Mouse (Mus musculus) myocyte (in vitro differentiated cells): ENCODE measurements around the gene Prss57. TPM values are rescaled to one million over a fixed set of nuclear protein-coding genes. Genes with fewer than 3 reads are reported as not detected.

ENCODE experiments used
- H3K27me3 ChIP-seq: one replicate; pipeline ENCODE4 v1.6.1; 2011; ENCODE audit not compliant: control insufficient read depth, insufficient read depth, insufficient read length
- H3K36me3 ChIP-seq: one replicate; pipeline ENCODE4 v1.6.1; 2011; ENCODE audit not compliant: control insufficient read depth, insufficient read depth
- H3K4me2 ChIP-seq: one replicate; pipeline ENCODE4 v1.6.1; 2011; ENCODE audit warnings: low read depth, control low read depth
- H3K4me3 ChIP-seq: one replicate; pipeline ENCODE4 v1.5.1; 2011; ENCODE audit warnings: mild to moderate bottlenecking, control low read depth, moderate library complexity
- H3K79me2 ChIP-seq: one replicate; pipeline ENCODE4 v1.6.1; 2011; ENCODE audit not compliant: control insufficient read depth, insufficient read depth
- H3ac ChIP-seq: one replicate; pipeline ENCODE4 v1.6.1; 2011; ENCODE audit not compliant: control insufficient read depth, insufficient read length
- CEBPB ChIP-seq: IDR thresholded peaks from 2 replicates; pipeline ENCODE4 v1.6.1; 2011; ENCODE audit warnings: mild to moderate bottlenecking, moderate library complexity; ENCODE audit not compliant: poor library complexity, insufficient read depth, severe bottlenecking
- E2F4 ChIP-seq: IDR thresholded peaks from one replicate; pipeline ENCODE4 v1.6.1; 2011; ENCODE audit warnings: mild to moderate bottlenecking, control low read depth, moderate library complexity; ENCODE audit not compliant: insufficient read depth
- MAX ChIP-seq: IDR thresholded peaks from one replicate; pipeline ENCODE4 v1.6.1; 2011; ENCODE audit warnings: low read depth, mild to moderate bottlenecking, control low read depth
- MYOD1 ChIP-seq, 3 experiments: IDR thresholded peaks; one replicate each; pipeline ENCODE4 v1.6.1; 2011; ENCODE audit warnings: control low read depth in 2 of 3, low read depth in 2 of 3, mild to moderate bottlenecking in 2 of 3, moderate library complexity in 1 of 3; ENCODE audit not compliant: insufficient read length in 2 of 3, control insufficient read depth in 1 of 3
- MYOG ChIP-seq, 3 experiments: IDR thresholded peaks; one replicate each; pipeline ENCODE4 v1.6.1; 2011; ENCODE audit warnings: control low read depth in 2 of 3, low read depth in 2 of 3, mild to moderate bottlenecking in 2 of 3; ENCODE audit not compliant: insufficient read length in 2 of 3, control insufficient read depth in 1 of 3, insufficient read depth in 1 of 3
- POLR2A ChIP-seq: IDR thresholded peaks from one replicate; pipeline ENCODE4 v1.6.1; 2011; ENCODE audit warnings: low read depth, mild to moderate bottlenecking, control low read depth, moderate library complexity; ENCODE audit not compliant: insufficient read length
- POLR2AphosphoS2 ChIP-seq: IDR thresholded peaks from one replicate; pipeline ENCODE4 v1.6.1; 2011; ENCODE audit warnings: low read depth, control low read depth; ENCODE audit not compliant: insufficient read length
- REST ChIP-seq: IDR thresholded peaks from one replicate; pipeline ENCODE4 v1.6.1; 2011; ENCODE audit warnings: mild to moderate bottlenecking, control low read depth, moderate library complexity; ENCODE audit not compliant: insufficient read depth, insufficient read length
- SRF ChIP-seq: IDR thresholded peaks from one replicate; pipeline ENCODE4 v1.6.1; 2011; ENCODE audit warnings: low read depth; ENCODE audit not compliant: control insufficient read depth, insufficient read length
- TCF12 ChIP-seq: IDR thresholded peaks from one replicate; pipeline ENCODE4 v1.6.1; 2011; ENCODE audit warnings: mild to moderate bottlenecking, control low read depth; ENCODE audit not compliant: poor library complexity, insufficient read depth, severe bottlenecking
- TCF3 ChIP-seq: IDR thresholded peaks from one replicate; pipeline ENCODE4 v1.6.1; 2011; ENCODE audit warnings: low read depth, control low read depth; ENCODE audit not compliant: insufficient read length
- USF1 ChIP-seq: IDR thresholded peaks from one replicate; pipeline ENCODE4 v1.6.1; 2011; ENCODE audit warnings: low read depth, mild to moderate bottlenecking, control low read depth, moderate library complexity
- polyA plus RNA-seq: library from polyadenylated mRNA; unstranded; fragments of >200 nt; fragmentation: generic; extraction: Trizol; gene quantifications from one replicate; pipeline ENCODE4 v1.2.1, GENCODE M21; 2012; ENCODE audit warnings: missing spikeins

Gene Prss57
- polyA plus RNA-seq, 1 experiment, result 0.07 TPM

- Histone ChIP-seq H3ac (no peak overlapping the region), H3K36me3 (no peaks in the 10 kb centered on the region), H3K4me3 (no peak overlapping the region), H3K27me3 (peaks cover 11% of the 10 kb centered on the region), H3K4me2 (no peak overlapping the region), H3K79me2 (no peaks in the 10 kb centered on the region)
- TF ChIP-seq SRF (no peak), TCF3 (no peak), POLR2A (no peak), MAX (no peak), CEBPB (no peak)
These were observed 31.6 kb upstream of the Prss57 start for GRCm38 (mm10) chr10:79822372-79822771.

DNA sequence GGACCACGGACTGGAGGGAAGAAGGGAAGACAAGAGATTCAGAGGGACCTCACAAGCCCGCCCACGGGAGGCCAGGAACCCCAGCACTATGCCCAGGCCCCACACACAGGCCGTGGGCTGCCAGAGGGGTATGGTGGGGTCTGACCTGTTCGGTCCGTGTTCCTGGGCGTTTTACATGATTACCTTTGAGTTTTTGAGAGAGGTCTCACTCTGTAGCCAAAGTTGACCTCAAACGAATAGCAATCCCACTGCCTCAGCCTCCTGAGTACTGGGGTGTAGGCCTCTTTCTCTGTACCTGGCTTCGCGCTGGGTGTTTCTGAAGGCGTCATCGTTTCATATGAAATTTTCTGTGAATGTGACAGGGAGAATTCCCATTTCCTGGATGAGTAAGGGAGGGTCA lies 31.0 kb upstream of the Prss57 start:
- Histone ChIP-seq H3K27me3 (peaks cover 5% of the 10 kb centered on the region), H3K79me2 (no peaks in the 10 kb centered on the region), H3ac (no peak overlapping the region), H3K36me3 (peaks cover 2% of the 10 kb centered on the region), H3K4me3 (no peak overlapping the region), H3K4me2 (no peak overlapping the region)
- TF ChIP-seq E2F4, result no peak
- TF ChIP-seq USF1, result no peak
- no peak for TF ChIP-seq CEBPB
- no peak for TF ChIP-seq TCF12

DNA sequence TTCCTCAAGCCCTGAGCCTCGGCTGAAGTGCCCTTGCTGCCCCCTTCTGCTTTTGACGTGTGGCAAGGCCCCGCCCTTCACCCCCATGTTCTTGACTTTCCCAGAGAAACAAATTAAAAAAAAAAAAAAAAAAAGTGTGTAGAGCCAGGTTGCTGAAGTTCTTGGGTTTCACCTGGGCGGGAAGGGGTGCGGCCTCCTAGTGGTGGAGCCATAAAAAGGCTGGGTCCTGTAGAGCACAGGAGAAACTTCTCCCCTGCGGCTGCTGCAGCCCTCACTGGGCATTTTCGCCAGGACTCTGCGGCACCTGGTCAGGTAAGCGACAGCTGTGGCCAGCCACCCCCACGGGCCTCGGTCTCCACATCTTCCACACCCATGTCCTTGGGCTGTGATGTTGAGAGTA lies 30.0 kb upstream of the Prss57 start, which contains the start of gene Misp:
TSS of gene Misp (plus strand) at position 208 of the 400 bp plus-strand sequence.
- Histone ChIP-seq H3K79me2 (no peaks in the 10 kb centered on the region), H3ac (no peak within 1 kb of the TSS), H3K27me3 (no peaks in the 10 kb centered on the region), H3K4me3 (no peak within 1 kb of the TSS), H3K36me3 (peaks cover 3% of the 10 kb centered on the region), H3K4me2 (no peak within 1 kb of the TSS)
- TF ChIP-seq REST (no peak), USF1 (no peak), TCF12 (no peak), POLR2AphosphoS2 (no peak), E2F4 (no peak), SRF (no peak), TCF3 (no peak)

DNA sequence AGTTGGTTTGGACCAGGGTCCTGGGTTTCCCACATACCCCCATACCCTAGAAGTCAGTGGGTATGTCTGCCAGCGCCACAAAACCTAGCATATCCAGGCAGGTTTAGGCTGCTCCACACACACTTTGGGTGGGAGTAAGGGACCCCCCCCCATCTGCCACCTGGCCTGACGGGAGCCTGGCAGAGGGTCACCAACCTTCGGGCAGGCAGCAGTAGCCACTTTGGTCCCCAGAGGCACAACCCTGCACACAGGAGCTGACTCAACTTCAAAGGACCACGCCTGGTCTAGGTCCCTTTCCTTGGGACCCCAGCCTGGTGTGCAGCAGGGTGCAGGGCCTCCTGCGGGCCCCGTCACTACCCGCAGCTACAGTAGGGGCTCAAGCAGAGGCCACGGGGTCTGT lies 29.5 kb upstream of the Prss57 start:
- Histone ChIP-seq H3K36me3 (peaks cover 6% of the 10 kb centered on the region), H3K79me2 (no peaks in the 10 kb centered on the region), H3K4me3 (no peak overlapping the region), H3K27me3 (no peaks in the 10 kb centered on the region), H3K4me2 (no peak overlapping the region), H3ac (no peak overlapping the region)
- TF ChIP-seq MYOD1 (IDR thresholded peaks at IDR 0.05; ENCODE audit: control insufficient read depth in 1 of 3, insufficient read length in 2 of 3, low read depth in 2 of 3) (no peak), E2F4 (no peak), REST (no peak), SRF (no peak), TCF12 (no peak), POLR2A (no peak), MAX (no peak), CEBPB (no peak), MYOG (IDR thresholded peaks at IDR 0.05; ENCODE audit: control insufficient read depth in 1 of 3, insufficient read depth in 1 of 3, insufficient read length in 2 of 3, low read depth in 2 of 3) (no peak), TCF3 (no peak), POLR2AphosphoS2 (no peak), USF1 (no peak)

GRCm38 (mm10) chr10:79819606-79820005 lies 28.8 kb upstream of the Prss57 start:
- Histone ChIP-seq H3K4me3 (no peak overlapping the region), H3K36me3 (peaks cover 6% of the 10 kb centered on the region), H3K79me2 (no peaks in the 10 kb centered on the region), H3K4me2 (no peak overlapping the region), H3ac (no peak overlapping the region), H3K27me3 (no peaks in the 10 kb centered on the region)
- no peak for TF ChIP-seq POLR2A
- no peak for TF ChIP-seq SRF
- no peak for TF ChIP-seq REST
- TF ChIP-seq TCF12, result no peak
- TF ChIP-seq MAX, result no peak
- TF ChIP-seq MYOG (IDR thresholded peaks at IDR 0.05; ENCODE audit: control insufficient read depth in 1 of 3, insufficient read depth in 1 of 3, insufficient read length in 2 of 3, low read depth in 2 of 3), result no peak
- no peak for TF ChIP-seq TCF3
- no peak for TF ChIP-seq USF1
- no peak for TF ChIP-seq CEBPB
- no peak for TF ChIP-seq E2F4
- TF ChIP-seq MYOD1 (IDR thresholded peaks at IDR 0.05; ENCODE audit: control insufficient read depth in 1 of 3, insufficient read length in 2 of 3, low read depth in 2 of 3), result no peak
- TF ChIP-seq POLR2AphosphoS2, result no peak
